Mouse (Mus musculus) bone marrow, adult 2 months (tissue): Measurements from ENCODE around the gene Kdm6b.

Experiments used
- CTCF ChIP-seq: fragments of 200-500 bp; IDR thresholded peaks from 2 replicates; pipeline ENCODE4 v1.5.1; 2011; ENCODE audit warnings: low read length, control low read depth; ENCODE audit not compliant: control insufficient read depth, insufficient read depth
- POLR2A ChIP-seq: fragments of 200-500 bp; IDR thresholded peaks from 2 replicates; pipeline ENCODE4 v1.6.1; 2011; ENCODE audit warnings: low read depth, mild to moderate bottlenecking, control low read depth, low read length, borderline replicate concordance; ENCODE audit not compliant: control insufficient read depth

DNA sequence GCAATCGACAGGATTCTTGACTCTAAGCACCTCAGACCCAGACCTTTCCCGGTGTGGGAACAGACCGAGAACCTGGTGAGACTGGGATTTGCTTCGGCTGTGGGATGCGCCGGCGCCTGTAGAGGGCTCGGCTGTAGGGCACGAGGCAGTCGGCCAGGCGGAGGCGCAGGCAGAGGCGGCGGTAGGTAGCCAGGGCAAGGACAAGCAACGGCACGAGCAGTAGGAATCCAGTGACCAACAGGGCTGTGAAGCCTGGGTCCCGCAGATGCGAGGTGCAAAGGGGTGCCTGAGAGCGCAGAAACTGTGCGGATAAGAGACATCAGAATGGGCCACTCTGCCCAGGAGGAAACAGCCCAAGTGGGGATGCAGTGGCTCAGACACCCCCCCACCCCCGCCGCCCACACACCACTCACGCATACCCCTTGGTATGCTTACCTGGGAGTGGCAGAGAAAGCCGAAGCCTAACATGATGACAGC, 15.9 kb downstream of the Kdm6b start:
- TF ChIP-seq CTCF (no peak), POLR2A (no peak)
